Mouse (Mus musculus) forebrain, embryonic 13.5 days (tissue): ENCODE measurements at regions not wholly inside any gene's neighbourhood (a gene's known extent, or its start where the extent isn't known, plus 50 kb on each side); places are given as distances from the start of the nearest gene placed in this dataset.

Experiments
- ATAC-seq: fragments of 200-750 bp; cut with Nextera tagmentation; 2 replicates; pipeline ENCODE4 v1.8.0; 2017
- H3K27ac ChIP-seq: fragments of 300-500 bp; sonication (generic); 2 replicates; pipeline ENCODE4 v1.5.1; 2015; ENCODE audit warnings: inconsistent platforms, mild to moderate bottlenecking, moderate library complexity
- H3K27me3 ChIP-seq: fragments of 300-500 bp; sonication (generic); 2 replicates; pipeline ENCODE4 v1.6.1; 2015; ENCODE audit warnings: mild to moderate bottlenecking, inconsistent platforms
- H3K36me3 ChIP-seq: fragments of 300-500 bp; sonication (generic); 2 replicates; pipeline ENCODE4 v1.6.1; 2015; ENCODE audit warnings: mild to moderate bottlenecking, inconsistent platforms; ENCODE audit not compliant: poor library complexity, severe bottlenecking
- H3K4me1 ChIP-seq: fragments of 300-500 bp; sonication (generic); 2 replicates; pipeline ENCODE4 v1.6.1; 2015; ENCODE audit warnings: inconsistent platforms
- H3K4me2 ChIP-seq: fragments of 300-500 bp; sonication (generic); 2 replicates; pipeline ENCODE4 v1.6.1; 2015; ENCODE audit warnings: inconsistent platforms, mild to moderate bottlenecking, moderate library complexity
- H3K4me3 ChIP-seq: fragments of 300-500 bp; sonication (generic); 2 replicates; pipeline ENCODE4 v1.5.1; 2015; ENCODE audit warnings: mild to moderate bottlenecking, inconsistent platforms
- H3K9ac ChIP-seq: fragments of 300-500 bp; sonication (generic); 2 replicates; pipeline ENCODE4 v1.6.1; 2015; ENCODE audit warnings: mild to moderate bottlenecking, inconsistent platforms
- H3K9me3 ChIP-seq: fragments of 300-500 bp; sonication (generic); replicated peaks from 2 replicates; pipeline ENCODE4 v1.6.1; 2016; ENCODE audit warnings: inconsistent platforms
- WGBS: fragments of 180-500 bp; shearing (Covaris S2); methylation state at CpG from one replicate; pipeline ENCODE4 v1.1.7; 2015; 5-methylcytosine and 5-hydroxymethylcytosine counted together

GRCm38 (mm10) chr2:178631966-178632365, 201.6 kb downstream of the Cdh26 start:
- Histone ChIP-seq H3K27me3 (no peaks in the 10 kb centered on the region), H3K27ac (no peak overlapping the region), H3K9ac (no peak overlapping the region), H3K9me3 (no peaks in the 10 kb centered on the region), H3K4me2 (no peak overlapping the region), H3K36me3 (no peaks in the 10 kb centered on the region), H3K4me3 (no peak overlapping the region), H3K4me1 (peaks cover 35% of the 10 kb centered on the region)
- ATAC-seq: no peak
- 63% methylated on average over 12 of the region's 12 CpGs for WGBS

- no peak overlapping the region for H3K4me2 ChIP-seq
- H3K27me3 ChIP-seq: no peaks in the 10 kb centered on the region
- H3K36me3 ChIP-seq: no peaks in the 10 kb centered on the region
- no peak for ATAC-seq
- no peaks in the 10 kb centered on the region for H3K9me3 ChIP-seq
- 88% methylated on average over 13 of the region's 13 CpGs for WGBS
- no peak overlapping the region for H3K4me3 ChIP-seq
- H3K27ac ChIP-seq: no peak overlapping the region
- peaks cover 31% of the 10 kb centered on the region for H3K4me1 ChIP-seq
- no peak overlapping the region for H3K9ac ChIP-seq
Measured at GRCm38 (mm10) chr2:178632831-178633585, 202.7 kb downstream of the Cdh26 start.

GRCm38 (mm10) chr2:178634116-178634515, 203.8 kb downstream of the Cdh26 start:
- 57% methylated on average over 10 of the region's 10 CpGs for WGBS
- ATAC-seq: no peak
- no peaks in the 10 kb centered on the region for H3K9me3 ChIP-seq
- no peaks in the 10 kb centered on the region for H3K36me3 ChIP-seq
- H3K9ac ChIP-seq: no peak overlapping the region
- H3K27me3 ChIP-seq: no peaks in the 10 kb centered on the region
- H3K27ac ChIP-seq: no peak overlapping the region
- no peak overlapping the region for H3K4me2 ChIP-seq
- peaks cover 31% of the 10 kb centered on the region for H3K4me1 ChIP-seq
- no peak overlapping the region for H3K4me3 ChIP-seq

- peaks cover 8% of the 10 kb centered on the region; the same call in 1 of the 2 replicates for H3K27me3 ChIP-seq
- H3K36me3 ChIP-seq: no peaks in the 10 kb centered on the region
- peaks cover 31% of the 10 kb centered on the region for H3K4me1 ChIP-seq
- no peaks in the 10 kb centered on the region for H3K9me3 ChIP-seq
- no peak overlapping the region for H3K9ac ChIP-seq
- H3K4me3 ChIP-seq: no peak overlapping the region
- ATAC-seq: peak; percentile 78
- 25% methylated on average over 4 of the region's 4 CpGs for WGBS
- H3K27ac ChIP-seq: no peak overlapping the region
- no peak overlapping the region for H3K4me2 ChIP-seq
Measured at GRCm38 (mm10) chr2:178635685-178636084, 205.4 kb downstream of the Cdh26 start.

GRCm38 (mm10) chr2:178636901-178637300, 206.6 kb downstream of the Cdh26 start:
- H3K4me1 ChIP-seq: peaks cover 31% of the 10 kb centered on the region
- no peak for ATAC-seq
- peaks cover 8% of the 10 kb centered on the region; the same call in 1 of the 2 replicates for H3K27me3 ChIP-seq
- no peak overlapping the region for H3K27ac ChIP-seq
- H3K4me2 ChIP-seq: no peak overlapping the region
- no peak overlapping the region for H3K9ac ChIP-seq
- H3K36me3 ChIP-seq: no peaks in the 10 kb centered on the region
- H3K9me3 ChIP-seq: no peaks in the 10 kb centered on the region
- 96% methylated on average over 9 of the region's 9 CpGs for WGBS
- no peak overlapping the region for H3K4me3 ChIP-seq

- H3K4me3 ChIP-seq: no peak overlapping the region
- ATAC-seq: peak; percentile 77; the same call in 1 of the 2 replicates
- no peaks in the 10 kb centered on the region for H3K9me3 ChIP-seq
- H3K4me1 ChIP-seq: peaks cover 10% of the 10 kb centered on the region
- 10% methylated on average over 16 of the region's 16 CpGs for WGBS
- H3K27me3 ChIP-seq: peaks cover 21% of the 10 kb centered on the region
- no peaks in the 10 kb centered on the region for H3K36me3 ChIP-seq
- no peak overlapping the region for H3K9ac ChIP-seq
- no peak overlapping the region for H3K4me2 ChIP-seq
- no peak overlapping the region for H3K27ac ChIP-seq
Measured at GRCm38 (mm10) chr2:178642137-178643052, 212.1 kb downstream of the Cdh26 start.

- H3K27ac ChIP-seq: no peak overlapping the region
- H3K9ac ChIP-seq: no peak overlapping the region
- peaks cover 10% of the 10 kb centered on the region for H3K4me1 ChIP-seq
- H3K4me2 ChIP-seq: no peak overlapping the region
- H3K27me3 ChIP-seq: peaks cover 21% of the 10 kb centered on the region
- no peaks in the 10 kb centered on the region for H3K9me3 ChIP-seq
- no peak overlapping the region for H3K4me3 ChIP-seq
- no peak for ATAC-seq
- WGBS: 67% methylated on average over 11 of the region's 11 CpGs
- no peaks in the 10 kb centered on the region for H3K36me3 ChIP-seq
Measured at GRCm38 (mm10) chr2:178643053-178643402, 212.7 kb downstream of the Cdh26 start.

GRCm38 (mm10) chr2:178643841-178644240, 213.5 kb downstream of the Cdh26 start:
- no peak overlapping the region for H3K4me3 ChIP-seq
- 61% methylated on average over 4 of the region's 4 CpGs for WGBS

GRCm38 (mm10) chr2:178660071-178660470, 229.7 kb downstream of the Cdh26 start:
- WGBS: 89% methylated on average over 2 of the region's 2 CpGs
- H3K27ac ChIP-seq: no peak overlapping the region
- no peaks in the 10 kb centered on the region for H3K4me1 ChIP-seq
- H3K9me3 ChIP-seq: no peaks in the 10 kb centered on the region
- no peaks in the 10 kb centered on the region for H3K36me3 ChIP-seq
- H3K9ac ChIP-seq: no peak overlapping the region
- no peak overlapping the region for H3K4me3 ChIP-seq
- H3K27me3 ChIP-seq: no peaks in the 10 kb centered on the region
- no peak for ATAC-seq
- H3K4me2 ChIP-seq: no peak overlapping the region

More at GRCm38 (mm10) chr2:178643841-178644240, 213.5 kb downstream of the Cdh26 start:
- Histone ChIP-seq H3K27ac (no peak overlapping the region), H3K27me3 (peaks cover 21% of the 10 kb centered on the region), H3K4me1 (peaks cover 10% of the 10 kb centered on the region), H3K9ac (no peak overlapping the region), H3K36me3 (no peaks in the 10 kb centered on the region), H3K4me2 (no peak overlapping the region), H3K9me3 (no peaks in the 10 kb centered on the region)
- ATAC-seq: no peak

- Histone ChIP-seq H3K9me3 (no peaks in the 10 kb centered on the region), H3K27me3 (0 out of 2 replicates have a peak, but pooled peaks cover 7% of the 10 kb centered on the region), H3K9ac (no peak overlapping the region), H3K4me3 (no peak overlapping the region), H3K4me2 (no peak overlapping the region), H3K4me1 (no peaks in the 10 kb centered on the region), H3K27ac (no peak overlapping the region), H3K36me3 (no peaks in the 10 kb centered on the region)
- WGBS: 66% methylated on average over 1 of the region's 1 CpGs
- ATAC-seq: no peak
Measured at GRCm38 (mm10) chr2:178662396-178662795, 232.1 kb downstream of the Cdh26 start.

GRCm38 (mm10) chr2:178664977-178665376, 234.6 kb downstream of the Cdh26 start:
- Histone ChIP-seq H3K4me3 (no peak overlapping the region), H3K27ac (no peak overlapping the region), H3K27me3 (0 out of 2 replicates have a peak, but pooled peaks cover 10% of the 10 kb centered on the region), H3K9ac (no peak overlapping the region), H3K4me2 (no peak overlapping the region), H3K9me3 (no peaks in the 10 kb centered on the region), H3K4me1 (no peaks in the 10 kb centered on the region), H3K36me3 (no peaks in the 10 kb centered on the region)
- 7% methylated on average over 4 of the region's 4 CpGs for WGBS
- ATAC-seq: peak; percentile 38; the same call in 1 of the 2 replicates

GRCm38 (mm10) chr2:178668451-178668850, 238.1 kb downstream of the Cdh26 start:
- Histone ChIP-seq H3K27ac (no peak overlapping the region), H3K36me3 (no peaks in the 10 kb centered on the region), H3K4me2 (no peak overlapping the region), H3K4me3 (no peak overlapping the region), H3K27me3 (0 out of 2 replicates have a peak, but pooled peaks cover 10% of the 10 kb centered on the region), H3K4me1 (0 out of 2 replicates have a peak, but pooled peaks cover 9% of the 10 kb centered on the region), H3K9ac (no peak overlapping the region), H3K9me3 (no peaks in the 10 kb centered on the region)
- ATAC-seq: no peak
- 13% methylated on average over 2 of the region's 2 CpGs for WGBS
